Mouse (Mus musculus) intestine, embryonic 16.5 days (tissue): ENCODE data around the gene P4hb. TPM values are rescaled to one million over a fixed set of nuclear protein-coding genes. Genes with fewer than 3 reads are reported as not detected.
A peak's percentile ranks its signal among the peaks of the same experiment; 100 is the strongest.

Experiments
- ATAC-seq: fragments of 200-750 bp; cut with Nextera tagmentation; 2 replicates; pipeline ENCODE4 v1.8.0; 2017; ENCODE audit warnings: moderate TSS enrichment, moderate library complexity
- H3K27ac ChIP-seq: fragments of 300-500 bp; sonication (generic); 2 replicates; pipeline ENCODE4 v1.5.1; 2014; ENCODE audit warnings: mild to moderate bottlenecking, low read length
- H3K27me3 ChIP-seq: fragments of 300-500 bp; sonication (generic); replicated peaks from 2 replicates; pipeline ENCODE4 v1.6.1; 2014; ENCODE audit warnings: low read length, control low read depth, mixed read lengths; ENCODE audit not compliant: control insufficient read depth, insufficient read depth
- H3K36me3 ChIP-seq: fragments of 300-500 bp; sonication (generic); 2 replicates; pipeline ENCODE4 v1.6.1; 2014; ENCODE audit warnings: low read length, control low read depth; ENCODE audit not compliant: control insufficient read depth, insufficient read depth
- H3K4me1 ChIP-seq: fragments of 300-500 bp; sonication (generic); 2 replicates; pipeline ENCODE4 v1.6.1; 2014; ENCODE audit warnings: low read length, control low read depth, mixed read lengths; ENCODE audit not compliant: control insufficient read depth, insufficient read depth
- H3K4me2 ChIP-seq: fragments of 300-500 bp; sonication (generic); 2 replicates; pipeline ENCODE4 v1.6.1; 2014; ENCODE audit warnings: low read depth, low read length, control low read depth
- H3K4me3 ChIP-seq: fragments of 300-500 bp; sonication (generic); 2 replicates; pipeline ENCODE4 v1.5.1; 2014; ENCODE audit warnings: mild to moderate bottlenecking, low read length
- H3K9ac ChIP-seq: fragments of 300-500 bp; sonication (generic); 2 replicates; pipeline ENCODE4 v1.6.1; 2014; ENCODE audit warnings: low read depth, low read length
- H3K9me3 ChIP-seq: fragments of 300-500 bp; sonication (generic); 2 replicates; pipeline ENCODE4 v1.6.1; 2016; ENCODE audit warnings: low read length, control low read depth; ENCODE audit not compliant: control insufficient read depth
- WGBS: fragments of 180-500 bp; shearing (Covaris S2); extraction: QIAGEN DNeasy Blood & Tissue Kit; methylation state at CpG from one replicate; pipeline ENCODE4 v1.1.7; 2014; 5-methylcytosine and 5-hydroxymethylcytosine counted together
- polyA plus RNA-seq: library from polyadenylated mRNA; unstranded; fragments of >200 nt; fragmentation: Nextera tagmentation; extraction: Ambion mirVana; gene quantifications from 2 replicates; pipeline ENCODE4 v1.2.1, GENCODE M21; 2015

The P4hb gene
- polyA plus RNA-seq, 1 experiment from 2014 or later: 1,365 TPM

- no peak overlapping the region for H3K4me2 ChIP-seq
- no peak for ATAC-seq
- no peak overlapping the region for H3K27ac ChIP-seq
- 36% methylated on average over 6 of the region's 6 CpGs for WGBS
- H3K36me3 ChIP-seq: no peaks in the 10 kb centered on the region
- no peak overlapping the region for H3K9ac ChIP-seq
- no peaks in the 10 kb centered on the region for H3K9me3 ChIP-seq
- H3K4me1 ChIP-seq: peaks cover 22% of the 10 kb centered on the region
- no peaks in the 10 kb centered on the region for H3K27me3 ChIP-seq
- H3K4me3 ChIP-seq: no peak overlapping the region
These were observed 60.1 kb downstream of the P4hb start for GRCm38 (mm10) chr11:120512790-120513453.

GRCm38 (mm10) chr11:120510375-120511030, 62.5 kb downstream of the P4hb start:
- Histone ChIP-seq H3K9me3 (no peaks in the 10 kb centered on the region), H3K27ac (peak overlapping the region; percentile 86), H3K4me1 (peaks cover 28% of the 10 kb centered on the region), H3K4me3 (peak overlapping the region; percentile 34), H3K36me3 (no peaks in the 10 kb centered on the region), H3K4me2 (peak overlapping the region; percentile 56), H3K27me3 (no peaks in the 10 kb centered on the region), H3K9ac (peak overlapping the region; percentile 60)
- peak; percentile 23; the same call in 1 of the 2 replicates for ATAC-seq
- 8% methylated on average over 16 of the region's 16 CpGs for WGBS

Other genes with a start within 250 kb of the P4hb start
- gene Actg1, start 224.7 kb downstream of the P4hb start, polyA plus RNA-seq: 2,886 and 2,944 TPM in 2 replicates
- gene Fscn2, start 211.7 kb downstream of the P4hb start, polyA plus RNA-seq: 0.55 TPM in 1 of 2 replicates, not detected in the other
- gene Faap100, start 194.5 kb downstream of the P4hb start, polyA plus RNA-seq: 26.6 and 28.6 TPM in 2 replicates
- gene Nploc4, start 135.5 kb downstream of the P4hb start, polyA plus RNA-seq: 19.5 and 20.0 TPM in 2 replicates
- gene Tspan10, start 130.6 kb downstream of the P4hb start, polyA plus RNA-seq: not detected in 2 replicates
- gene Pde6g, start 119.8 kb downstream of the P4hb start, polyA plus RNA-seq: 0.35 and 0.39 TPM in 2 replicates
- gene Oxld1, start 115.2 kb downstream of the P4hb start, polyA plus RNA-seq: 21.0 and 24.6 TPM in 2 replicates
- gene Ccdc137, start 115.1 kb downstream of the P4hb start, polyA plus RNA-seq: 27.1 and 31.3 TPM in 2 replicates
- 32.6 and 38.9 TPM in 2 replicates for gene Arl16, start 105.6 kb downstream of the P4hb start, polyA plus RNA-seq
- 228 and 239 TPM in 2 replicates for gene Mrpl12, start 88.6 kb downstream of the P4hb start, polyA plus RNA-seq
- gene Slc25a10, start 81.4 kb downstream of the P4hb start, polyA plus RNA-seq: 104 and 108 TPM in 2 replicates
- 0.76 TPM in 2 replicates for gene Gcgr, start 42.6 kb downstream of the P4hb start, polyA plus RNA-seq
- gene Mcrip1, start 23.5 kb downstream of the P4hb start, polyA plus RNA-seq: 119 and 129 TPM in 2 replicates
- 0.37 TPM in 1 of 2 replicates, not detected in the other for gene Ppp1r27, start 22.1 kb downstream of the P4hb start, polyA plus RNA-seq
- gene Arhgdia, start 8.4 kb upstream of the P4hb start, polyA plus RNA-seq: 626 and 641 TPM in 2 replicates
- 19.6 and 86.6 TPM in 2 replicates for gene Alyref, start 25.1 kb upstream of the P4hb start, polyA plus RNA-seq
- 164 and 171 TPM in 2 replicates for gene Anapc11, start 25.2 kb upstream of the P4hb start, polyA plus RNA-seq
- 2.7 and 3.8 TPM in 2 replicates for gene Npb, start 35.2 kb upstream of the P4hb start, polyA plus RNA-seq
- 393 and 441 TPM in 2 replicates for gene Pcyt2, start 44.7 kb upstream of the P4hb start, polyA plus RNA-seq
- gene Sirt7, start 52.0 kb upstream of the P4hb start, polyA plus RNA-seq: 47.7 and 52.9 TPM in 2 replicates
- 16.3 and 16.9 TPM in 2 replicates for gene Mafg, start 60.3 kb upstream of the P4hb start, polyA plus RNA-seq
- gene Pycr1, start 70.5 kb upstream of the P4hb start, polyA plus RNA-seq: 24.8 and 26.6 TPM in 2 replicates
- gene Myadml2, start 74.9 kb upstream of the P4hb start, polyA plus RNA-seq: 0.26 TPM in 1 of 2 replicates, not detected in the other
- 0.54 and 1.0 TPM in 2 replicates for gene Notum, start 87.9 kb upstream of the P4hb start, polyA plus RNA-seq
- 108 and 111 TPM in 2 replicates for gene Aspscr1, start 99.7 kb upstream of the P4hb start, polyA plus RNA-seq
- gene Cenpx, start 140.5 kb upstream of the P4hb start, polyA plus RNA-seq: 159 and 174 TPM in 2 replicates
- 43.0 and 44.4 TPM in 2 replicates for gene Lrrc45, start 140.7 kb upstream of the P4hb start, polyA plus RNA-seq
- 30.4 and 31.2 TPM in 2 replicates for gene Rac3, start 148.2 kb upstream of the P4hb start, polyA plus RNA-seq
- 56.0 and 65.0 TPM in 2 replicates for gene Dcxr, start 154.0 kb upstream of the P4hb start, polyA plus RNA-seq
- 1.7 and 2.3 TPM in 2 replicates for gene Cbr2, start 158.9 kb upstream of the P4hb start, polyA plus RNA-seq
- gene Hmga1b, start 189.5 kb upstream of the P4hb start, polyA plus RNA-seq: 5.9 and 7.6 TPM in 2 replicates
- gene Rfng, start 211.0 kb upstream of the P4hb start, polyA plus RNA-seq: 40.6 and 40.7 TPM in 2 replicates
- gene Gps1, start 211.0 kb upstream of the P4hb start, polyA plus RNA-seq: 164 and 179 TPM in 2 replicates
- 78.6 and 82.0 TPM in 2 replicates for gene Dus1l, start 223.2 kb upstream of the P4hb start, polyA plus RNA-seq